Mouse (Mus musculus): ENCODE measurements around the gene Endou.

DNA sequence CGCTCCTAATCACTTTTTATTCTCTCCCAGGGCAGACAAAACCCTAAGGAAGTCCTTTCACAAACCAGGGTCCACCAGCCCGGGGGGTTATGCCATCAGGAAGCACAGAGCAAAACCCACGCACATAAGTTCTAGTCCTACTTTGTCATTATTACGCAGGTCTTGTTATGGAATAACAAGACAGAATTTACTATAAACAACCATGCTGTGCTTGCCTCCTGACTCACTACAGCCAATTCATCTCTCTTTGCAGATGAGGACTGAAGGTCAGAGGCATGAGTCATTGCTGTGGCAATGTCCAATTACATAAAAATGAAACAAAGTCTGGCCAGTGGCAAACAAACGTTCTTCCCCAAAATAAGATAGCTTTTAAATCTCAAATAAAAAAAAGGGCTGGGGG, 37.7 kb downstream of the Endou start:
- TF ChIP-seq CTCF (IDR thresholded peaks at IDR 0.05; ENCODE audit: insufficient read depth, low read length) (no peak), POLR2A (IDR thresholded peaks at IDR 0.05; ENCODE audit: borderline replicate concordance, extremely low read depth, low read depth, low read length) (no peak)
